Mouse (Mus musculus) adrenal gland, adult 18-20 months (tissue): ENCODE measurements at regions not wholly inside any gene's neighbourhood (a gene's known extent, or its start where the extent isn't known, plus 50 kb on each side); places are given as distances from the start of the nearest gene placed in this dataset.

Experiments used
- DNase-seq, 2 experiments: peaks; one replicate each; pipeline ENCODE4 v3.0.0; 2021 to 2022; ENCODE audit warnings: low spot score in 2 of 2

DNA sequence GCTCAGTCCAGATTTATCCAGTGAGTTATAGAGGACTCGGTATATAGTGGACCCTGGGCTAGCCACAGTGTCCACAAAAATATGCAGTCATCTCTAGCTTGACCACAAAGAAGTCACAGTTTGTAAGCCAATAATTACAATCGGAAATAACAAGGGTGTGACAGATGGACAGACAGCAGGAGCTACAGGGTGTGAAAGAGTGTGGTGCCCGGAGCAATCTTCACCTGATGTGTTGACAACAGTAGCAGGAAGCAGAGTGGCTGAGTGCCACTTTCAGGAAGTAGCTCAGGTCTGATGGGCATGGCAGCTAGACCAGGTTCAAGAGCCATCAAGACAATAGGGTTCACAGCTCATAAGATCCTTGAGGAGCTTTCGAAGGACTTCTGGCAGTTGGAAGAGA lies 308.6 kb downstream of the Irx2 start:
- no peak for DNase-seq

DNA sequence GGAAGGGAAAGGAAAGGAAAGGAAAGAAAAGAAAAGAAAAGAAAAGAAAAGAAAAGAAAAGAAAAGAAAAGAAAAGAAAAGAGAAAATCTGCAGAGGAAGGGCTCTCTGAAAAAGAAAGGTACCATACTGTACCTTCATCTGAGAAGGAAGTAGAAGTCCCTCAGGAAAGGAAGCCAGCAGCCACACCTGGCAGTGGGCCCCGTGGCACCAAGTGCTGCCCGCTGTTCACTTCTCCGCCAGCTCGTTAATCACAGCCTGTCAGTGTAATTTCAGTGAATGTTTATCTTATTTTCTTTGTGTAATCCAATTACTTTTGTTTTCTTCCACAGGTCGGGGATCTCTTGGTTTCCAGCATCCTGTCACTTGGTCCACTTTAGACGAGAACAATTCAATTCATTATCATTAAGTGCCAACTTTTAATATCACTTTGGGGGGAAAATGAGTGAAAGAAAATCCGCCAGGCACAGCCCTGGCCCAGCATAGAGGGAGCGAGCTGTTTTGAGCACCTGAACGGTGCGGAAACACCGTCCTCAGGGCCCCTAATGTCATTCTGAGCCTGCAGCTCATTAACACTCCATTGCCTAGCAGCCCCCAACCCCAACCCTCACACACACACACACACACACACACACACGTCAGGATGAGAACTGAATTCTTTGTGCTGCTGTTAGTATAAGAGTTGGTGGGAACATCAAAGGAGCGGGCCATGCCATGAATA lies 309.7 kb downstream of the Irx2 start:
- DNase-seq = no peak

GRCm38 (mm10) chr13:72947374-72948165 lies 312.7 kb upstream of the Irx4 start:
- no peak for DNase-seq

GRCm38 (mm10) chr13:72958616-72959518 lies 301.4 kb upstream of the Irx4 start:
- DNase-seq = no peak

DNA sequence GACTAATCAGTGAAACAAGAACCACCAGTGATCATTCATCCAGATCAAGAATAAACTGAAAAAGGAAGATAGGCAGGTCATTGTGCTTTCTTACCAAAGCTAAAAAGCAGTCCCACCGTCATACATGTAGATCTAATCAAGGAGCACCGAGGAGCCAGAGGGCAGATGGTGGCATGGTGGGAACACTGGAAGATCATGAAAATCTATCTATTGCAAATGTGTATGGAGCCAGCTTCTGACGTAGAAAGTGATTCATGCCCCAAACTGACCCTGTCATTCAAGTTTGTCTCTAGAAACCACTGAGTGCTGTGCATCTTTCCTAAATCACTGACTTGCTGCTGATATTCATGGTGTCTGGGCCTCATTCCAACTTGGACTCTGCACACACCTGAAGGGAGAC lies 299.0 kb upstream of the Irx4 start:
- DNase-seq = no peak

DNA sequence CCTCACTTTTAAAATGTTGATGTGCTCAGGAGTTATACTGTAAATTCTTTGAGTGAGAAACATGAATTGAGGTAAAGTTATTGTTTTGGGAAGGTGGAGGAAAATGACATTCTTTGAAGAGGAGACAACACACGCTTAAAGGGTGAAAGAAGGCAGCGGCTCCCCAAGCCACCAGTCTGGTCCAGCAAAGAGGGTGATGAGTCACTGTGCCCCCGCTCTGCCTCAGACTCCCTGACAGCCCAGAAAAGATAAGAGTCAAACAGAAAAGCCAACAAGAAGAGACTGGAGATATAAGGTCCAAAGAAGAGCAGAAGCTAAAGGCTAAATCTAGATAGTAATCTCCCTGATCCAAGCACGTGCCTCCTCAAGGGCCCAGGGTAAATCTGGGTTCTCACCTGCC lies 288.1 kb upstream of the Irx4 start:
- no peak for DNase-seq

DNA sequence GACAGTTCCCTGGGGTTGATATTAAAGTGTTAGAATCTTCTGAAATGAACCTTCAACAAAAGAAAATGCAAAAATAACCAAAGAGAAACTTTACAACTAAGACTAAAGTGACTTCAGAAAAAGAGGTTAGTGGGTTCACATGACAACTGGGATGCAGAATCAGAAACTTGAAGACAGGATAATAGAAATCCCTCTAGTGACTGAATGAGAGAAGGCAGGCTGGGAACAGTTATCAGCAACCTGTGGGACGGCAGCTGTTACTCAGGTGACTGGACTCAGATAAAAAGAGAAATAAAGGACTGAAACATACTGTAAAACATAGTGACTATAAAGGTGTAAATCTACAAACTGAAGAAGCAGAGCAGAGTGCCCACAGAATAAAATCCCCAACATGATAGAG lies 287.4 kb upstream of the Irx4 start:
- no peak for DNase-seq

DNA sequence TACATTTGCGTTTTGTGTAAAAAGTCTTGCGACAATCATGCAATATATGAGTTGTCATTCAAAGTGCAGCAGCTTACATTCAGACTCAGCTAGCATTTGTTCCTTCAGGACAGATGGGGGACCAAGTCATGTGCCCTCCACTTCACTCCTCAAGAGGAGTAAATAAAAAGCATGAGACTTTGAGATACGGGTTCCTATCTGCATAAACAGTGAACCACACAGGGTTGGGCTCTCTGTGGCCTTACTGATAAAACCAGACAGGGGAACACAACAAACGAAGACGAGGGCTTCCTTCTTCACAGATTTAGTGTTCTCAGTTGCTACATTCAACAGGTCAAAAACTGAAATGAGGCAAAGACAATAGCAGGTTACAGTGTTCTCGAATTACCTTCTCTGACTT lies 283.1 kb upstream of the Irx4 start:
- DNase-seq = no peak

DNA sequence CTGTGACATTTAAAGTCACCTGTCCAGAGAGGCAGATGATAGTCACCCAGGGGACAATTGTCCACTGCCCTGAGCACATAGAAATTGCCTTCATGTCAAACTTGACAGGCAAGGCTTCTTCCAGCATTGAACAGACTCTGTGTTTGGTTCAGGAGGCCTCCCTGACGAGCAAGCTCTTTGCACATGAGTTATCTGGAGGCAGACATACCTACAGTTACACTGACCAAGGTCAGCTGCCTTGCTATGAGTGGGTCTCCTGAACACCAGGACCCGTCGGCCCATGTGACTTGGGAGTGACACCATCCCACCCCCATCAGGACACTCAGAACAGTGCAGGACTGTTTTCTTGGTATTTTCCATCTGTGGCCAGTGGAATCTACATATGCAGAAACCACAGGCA lies 282.3 kb upstream of the Irx4 start:
- no peak for DNase-seq

- DNase-seq = no peak
Measured at GRCm38 (mm10) chr13:72978966-72979365, 281.3 kb upstream of the Irx4 start.

DNA sequence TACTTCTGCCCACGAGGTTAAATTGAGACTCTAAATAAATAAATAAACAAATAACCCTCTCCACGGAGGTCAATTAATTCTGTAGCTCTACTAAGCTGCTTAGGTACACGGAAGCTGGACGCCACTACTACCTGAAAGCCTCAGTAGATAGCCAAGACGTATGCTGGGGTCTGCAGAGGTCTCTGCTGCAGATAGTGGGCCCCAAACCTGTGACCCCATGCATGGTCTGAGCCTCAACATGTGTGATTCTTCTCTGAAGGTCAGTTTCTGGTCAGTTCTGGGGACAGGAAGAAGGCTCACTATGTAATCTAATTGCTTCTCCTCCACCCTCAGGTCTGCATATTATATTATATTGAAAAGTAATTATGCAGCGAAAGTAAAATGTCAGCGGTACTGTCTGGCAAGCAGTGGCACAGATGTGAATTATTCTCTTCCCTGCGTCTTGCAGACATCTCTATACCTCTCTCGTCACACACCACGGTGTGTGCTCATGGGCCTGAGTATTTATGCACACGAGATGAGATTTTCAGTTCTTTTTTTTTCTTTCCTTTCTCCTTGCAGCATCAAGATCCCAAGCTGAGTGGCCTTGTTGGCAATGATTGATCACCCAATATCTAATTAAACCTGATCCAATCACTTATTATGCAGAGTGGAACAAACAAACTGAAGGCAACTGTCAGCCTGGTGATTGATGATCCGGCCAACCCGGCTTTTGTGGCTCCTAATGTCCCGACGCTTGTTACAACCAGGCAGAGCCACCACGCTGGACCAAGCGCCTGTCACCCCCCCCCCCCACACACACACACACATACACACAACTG lies 267.5 kb upstream of the Irx4 start:
- DNase-seq = no peak

DNA sequence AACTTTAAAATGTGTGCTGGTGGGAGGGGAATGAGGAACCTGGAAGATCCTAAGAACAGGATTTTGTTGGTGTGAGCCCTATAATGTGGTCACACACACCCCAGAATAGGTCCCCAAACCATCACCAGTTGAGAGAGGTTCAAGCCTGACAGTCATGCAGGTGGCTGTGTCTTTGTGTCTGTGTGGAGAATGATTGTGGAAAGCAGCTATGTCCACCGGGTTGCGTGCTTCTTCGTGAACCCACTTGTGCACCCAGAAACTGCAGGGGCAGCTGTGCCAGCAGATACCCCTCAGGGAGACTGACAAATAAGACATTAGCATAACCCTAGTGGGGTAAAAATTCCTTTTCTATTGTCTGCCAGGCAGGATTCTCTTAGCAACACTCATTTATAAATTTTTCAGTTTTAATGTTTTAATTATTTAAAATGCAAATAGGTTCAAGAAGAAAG lies 266.8 kb upstream of the Irx4 start:
- no peak for DNase-seq

DNA sequence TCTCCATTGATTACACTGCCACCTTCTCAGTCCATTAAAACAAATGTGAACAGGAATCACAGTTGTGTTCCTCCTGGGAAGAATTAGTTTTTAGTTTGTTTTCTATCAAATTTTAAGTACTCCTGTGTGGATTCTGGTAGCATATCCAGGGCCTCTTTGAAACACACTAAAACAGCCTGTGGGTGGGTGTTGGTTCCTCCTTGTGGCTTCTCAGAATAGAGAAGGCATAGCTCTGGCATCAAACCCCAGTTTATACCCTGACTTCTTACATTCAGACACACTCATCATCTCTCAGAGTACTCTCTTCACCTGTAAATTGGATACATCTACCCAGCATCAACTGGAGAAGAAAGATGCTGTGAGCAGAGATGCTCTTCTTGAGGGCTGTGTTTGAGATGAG lies 265.7 kb upstream of the Irx4 start:
- DNase-seq = no peak

DNA sequence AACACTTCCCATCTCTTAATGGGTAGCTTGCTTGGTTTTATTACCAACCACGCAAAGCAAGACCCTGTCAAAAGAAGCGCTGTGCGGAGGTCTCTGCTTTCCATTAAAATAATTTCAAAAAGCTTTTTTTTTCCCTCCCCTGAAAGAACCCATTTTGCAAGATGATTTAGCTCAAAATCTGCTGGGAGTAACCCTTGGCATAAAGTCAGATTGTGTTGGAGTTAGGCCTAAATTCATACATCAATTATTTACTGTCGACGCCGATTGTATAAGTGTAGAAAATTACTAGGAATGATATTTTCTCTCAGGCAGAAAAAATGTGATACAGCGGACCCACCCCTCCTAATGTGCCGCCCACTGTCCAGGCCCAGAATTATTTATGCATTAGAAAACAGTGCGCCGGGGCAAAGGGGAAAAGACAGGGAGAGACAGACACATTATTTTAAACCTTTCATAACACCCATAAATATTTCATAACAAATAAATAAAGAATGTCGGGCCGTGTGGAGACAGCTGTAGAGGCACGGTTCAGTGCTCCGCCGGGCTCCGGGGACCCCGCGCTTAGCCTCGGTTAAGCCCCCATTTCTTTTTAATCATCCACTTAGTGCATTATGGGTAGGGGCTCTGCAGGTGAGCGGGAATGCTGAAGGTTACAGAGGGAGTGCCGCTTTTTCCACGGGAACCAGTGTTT lies 251.3 kb upstream of the Irx4 start:
- DNase-seq = no peak

DNA sequence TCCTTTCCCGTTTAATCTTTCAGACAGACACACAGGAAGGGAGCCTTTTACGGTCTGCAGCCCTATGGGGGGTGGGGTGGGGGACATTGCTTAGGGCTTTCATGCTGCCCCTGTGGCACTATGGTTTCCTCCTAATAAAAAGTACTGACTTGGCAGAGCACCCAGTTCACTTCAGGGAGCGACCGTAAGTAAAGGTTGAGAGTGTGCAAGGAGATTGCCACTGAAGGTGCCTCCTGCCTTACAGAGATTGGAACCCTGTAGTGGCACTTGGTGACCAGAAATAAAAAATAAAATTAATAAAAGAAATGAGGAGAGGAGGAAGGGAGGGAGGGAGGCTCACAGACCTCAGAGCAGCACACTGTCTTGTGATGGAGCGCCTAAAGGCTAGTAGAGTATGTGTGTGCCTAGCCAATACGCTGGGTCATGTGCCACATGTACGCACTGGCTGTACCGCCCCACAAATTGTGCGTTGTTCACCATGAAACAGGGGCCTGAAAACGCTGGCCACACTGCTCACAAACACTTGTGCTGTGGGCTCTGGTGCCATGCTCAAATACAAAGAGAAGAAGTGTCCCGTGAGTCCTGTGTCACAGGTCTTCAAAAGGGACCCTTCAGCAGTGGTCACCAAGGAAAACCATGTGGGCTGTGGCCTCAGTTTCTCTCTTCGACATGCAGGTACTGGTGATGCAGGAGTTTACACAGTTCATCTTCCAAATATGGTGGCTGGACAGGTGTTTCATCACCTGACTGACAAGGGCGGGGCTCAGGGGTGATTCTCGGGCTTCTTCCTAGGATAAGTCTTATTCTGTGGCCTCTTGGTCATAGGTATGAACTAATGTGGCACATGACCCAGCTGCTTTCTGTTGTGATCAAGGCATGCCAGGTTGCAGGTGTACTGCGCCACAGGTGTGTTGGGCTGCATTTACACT lies 250.5 kb upstream of the Irx4 start:
- no peak for DNase-seq

GRCm38 (mm10) chr13:73019181-73019580 lies 241.1 kb upstream of the Irx4 start:
- DNase-seq = no peak

DNA sequence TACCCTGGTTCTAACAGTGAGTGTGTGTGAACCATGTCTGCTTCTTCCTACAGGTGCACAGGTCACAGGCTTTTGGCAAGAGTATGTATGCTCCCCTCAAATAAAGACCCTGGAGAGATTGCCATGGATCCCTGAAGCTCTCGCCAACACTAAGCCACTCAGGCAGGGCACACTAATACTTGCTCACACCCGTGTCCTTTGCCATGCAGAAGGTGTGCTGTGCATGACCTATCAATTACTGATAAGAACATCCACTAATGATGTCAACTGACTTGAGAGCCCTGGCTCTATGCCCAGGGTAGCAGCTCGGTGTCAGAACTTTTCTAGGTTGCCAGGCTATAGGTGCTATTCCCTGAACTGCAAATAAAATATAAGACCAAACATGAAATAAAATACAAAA lies 229.1 kb upstream of the Irx4 start:
- DNase-seq = no peak

GRCm38 (mm10) chr13:73033055-73033454 lies 227.2 kb upstream of the Irx4 start:
- DNase-seq = peak; percentile 41 to 62
